Mouse (Mus musculus) lung, postnatal 36 days (tissue): Measurements from ENCODE around the gene Coq8b.

ENCODE experiments used
- DNase-seq: peaks from one replicate; pipeline ENCODE4 v3.0.0; 2022; ENCODE audit warnings: mixed read lengths

The Coq8b gene

DNA sequence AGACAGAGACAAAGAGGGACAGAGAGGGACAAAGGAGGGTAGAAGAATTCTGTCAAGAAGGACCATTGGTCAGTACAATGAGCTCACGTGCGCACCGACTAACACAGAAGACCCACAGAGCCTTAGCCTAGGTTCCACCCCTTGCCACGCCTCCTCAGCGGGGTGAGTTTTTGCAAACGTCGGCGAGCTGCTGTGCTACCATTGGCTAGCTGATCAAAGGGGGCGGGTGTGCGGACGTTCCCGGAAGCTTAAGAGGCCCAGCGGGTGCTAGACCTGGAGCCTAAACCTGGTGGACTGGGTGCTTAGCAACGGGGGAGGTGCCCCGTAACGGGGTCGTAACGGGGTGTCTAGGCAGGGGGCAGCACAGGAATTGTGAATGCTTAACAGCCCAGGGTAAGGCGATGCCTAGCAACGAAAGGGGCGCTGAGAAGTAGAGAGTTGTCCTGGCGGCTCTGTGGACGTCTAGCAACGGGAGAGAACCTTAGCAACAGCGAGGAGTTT lies at the start of gene Coq8b:
Coq8b (plus strand) TSS at position 243 of the 501 bp plus-strand sequence.
- DNase-seq: peak; percentile 98

DNA sequence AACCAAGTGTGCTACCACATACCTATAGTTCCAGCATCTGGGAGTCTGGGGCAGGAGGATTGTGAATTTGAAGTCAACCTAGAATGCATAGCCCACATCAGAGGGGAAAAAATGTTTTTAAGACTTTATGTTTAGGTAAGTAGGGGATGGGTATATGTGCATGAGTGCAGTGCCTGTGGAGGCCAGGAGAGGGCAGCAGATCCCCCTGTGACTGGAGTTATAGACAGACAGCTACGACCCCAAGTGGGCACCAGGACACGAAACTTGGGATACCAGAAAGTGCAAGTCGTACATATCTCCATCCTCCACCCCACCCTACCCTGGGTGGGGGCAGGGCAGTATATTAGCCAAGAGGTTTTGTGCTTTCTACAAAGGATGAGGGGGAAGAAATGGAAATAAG lies 47.9 kb upstream of the Coq8b start:
- DNase-seq: peak; percentile 34

DNA sequence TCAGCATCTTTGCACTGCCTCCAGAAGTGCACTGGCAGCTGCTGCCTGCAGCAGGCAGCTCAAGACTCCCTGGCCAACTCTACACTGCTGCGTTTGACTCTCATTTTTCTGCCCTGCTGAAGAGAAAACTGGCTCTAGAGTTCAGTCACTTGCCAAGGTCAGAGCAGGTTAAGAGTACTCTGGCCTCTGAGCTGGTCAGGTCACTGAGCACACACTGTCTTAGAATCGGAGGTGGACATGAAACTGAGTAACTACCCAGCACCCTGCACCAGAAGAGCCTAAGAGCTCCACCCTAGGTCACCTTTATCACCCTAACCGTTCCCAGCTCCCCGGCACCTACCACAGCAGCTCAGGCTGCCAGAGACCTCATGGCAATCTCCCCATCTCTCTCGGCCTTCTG lies 46.8 kb upstream of the Coq8b start:
- DNase-seq: no peak

DNA sequence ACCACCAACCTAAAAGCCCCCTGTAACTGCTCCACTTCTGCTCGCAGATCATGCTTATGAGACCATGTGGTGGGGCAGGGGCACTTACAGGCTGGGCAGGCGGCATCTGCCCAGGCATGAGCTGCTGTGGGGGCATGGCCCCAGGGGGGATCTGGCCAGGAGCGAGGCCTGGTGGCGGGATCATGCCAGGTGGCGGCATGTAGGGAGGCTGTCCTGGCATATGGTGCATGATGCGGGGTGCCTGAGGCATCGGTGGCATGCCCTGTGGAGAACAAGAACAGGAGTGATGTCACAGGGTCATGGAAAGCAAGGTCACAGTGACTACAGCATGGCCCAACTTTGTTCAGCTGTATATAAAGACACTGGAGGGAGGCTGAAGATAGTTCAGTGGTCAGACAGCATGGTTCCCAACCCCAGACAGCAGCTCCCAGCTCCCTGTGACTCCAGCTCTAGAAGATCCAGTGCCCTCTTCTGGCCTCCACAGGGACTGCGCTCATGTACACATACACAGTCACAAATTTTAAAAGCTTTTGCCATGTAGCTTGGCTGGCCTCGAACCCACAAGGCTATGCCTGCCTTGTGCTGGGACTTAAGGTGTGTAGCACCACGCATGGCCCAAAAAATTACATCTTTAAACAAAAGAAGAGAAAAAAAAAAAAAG lies 43.4 kb upstream of the Coq8b start:
- peak; percentile 28 for DNase-seq

DNA sequence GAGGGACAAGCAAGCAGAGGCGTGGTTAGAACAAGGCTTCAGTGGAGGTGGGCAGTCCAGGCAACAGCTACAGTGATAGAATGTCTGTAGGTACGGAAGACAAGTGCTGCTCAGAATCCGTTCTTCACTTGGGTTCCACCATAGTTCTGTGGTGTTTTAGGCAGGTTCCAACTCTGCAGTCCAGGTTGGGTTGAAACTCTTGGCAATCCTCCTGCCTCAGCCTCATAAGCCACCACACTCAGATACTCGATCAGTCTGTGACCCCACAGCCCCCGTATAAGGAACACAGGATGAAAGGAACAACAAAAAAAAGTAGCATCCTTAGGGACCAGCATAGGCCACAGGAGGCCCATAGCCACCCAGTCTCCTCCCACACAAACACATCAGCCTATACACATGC lies 40.4 kb upstream of the Coq8b start:
- DNase-seq: no peak

DNA sequence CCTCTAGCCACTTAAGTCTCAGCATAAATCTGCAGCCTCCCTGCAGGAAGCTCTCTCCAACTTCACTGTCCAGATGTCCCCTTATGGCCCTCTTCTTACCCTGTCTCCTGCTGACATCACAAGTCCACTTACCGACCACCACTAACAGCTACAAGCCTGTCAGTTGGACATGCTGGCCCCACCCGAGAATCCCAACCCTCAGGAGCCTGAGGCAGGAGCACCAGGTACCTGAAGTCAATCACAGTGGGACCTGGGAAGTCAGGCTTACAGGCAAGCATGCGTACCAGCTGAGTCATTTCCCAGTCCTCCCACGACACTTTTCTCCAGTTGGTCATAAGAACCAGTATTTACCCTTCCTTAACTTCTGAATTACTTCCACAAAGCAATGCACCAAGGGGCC lies 39.1 kb upstream of the Coq8b start:
- DNase-seq: no peak

DNA sequence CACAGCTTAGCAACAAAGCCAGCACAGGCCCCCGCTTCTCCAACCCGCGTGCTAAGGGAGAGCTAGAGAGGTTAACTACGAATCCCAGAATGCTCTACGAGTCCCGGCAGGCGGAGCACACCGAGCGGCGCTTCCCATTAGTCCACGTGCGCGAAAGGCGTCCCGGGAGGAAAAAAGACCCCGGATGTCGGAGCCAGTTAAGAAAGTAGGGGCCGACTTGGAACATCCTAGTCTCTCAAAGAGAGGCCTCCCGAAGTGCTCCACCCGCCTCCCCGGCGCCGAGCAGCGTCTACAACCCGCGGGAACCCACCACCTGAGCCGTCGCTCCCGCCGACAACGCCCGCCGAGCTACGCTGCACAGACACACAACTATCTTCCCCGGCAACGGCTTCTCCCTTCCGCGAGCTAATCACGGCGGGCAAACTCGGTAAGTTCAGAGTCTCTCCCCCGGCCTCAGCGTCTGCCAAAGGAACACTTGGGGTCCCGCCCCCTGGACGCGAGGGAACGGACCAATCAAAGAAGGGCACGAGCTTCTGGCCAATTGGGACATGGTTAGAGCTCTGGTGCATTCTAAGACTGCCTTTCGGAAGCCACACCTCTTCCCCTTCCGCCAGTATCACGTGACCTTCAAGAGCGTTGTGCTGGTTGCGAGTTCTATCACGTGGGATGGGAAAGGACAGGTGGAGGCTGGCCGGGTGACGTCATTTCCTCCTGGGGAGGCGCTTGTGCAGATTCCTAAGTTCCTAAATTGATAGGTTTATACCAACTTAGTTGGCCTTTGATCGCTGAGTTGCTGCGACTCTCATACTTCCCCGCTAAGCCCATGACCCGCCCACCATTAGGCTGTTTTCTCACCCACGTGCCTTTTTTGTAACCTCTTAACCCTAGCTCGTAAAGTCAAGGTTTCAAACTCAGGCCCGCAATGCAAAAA lies 36.9 kb upstream of the Coq8b start, which contains the start of the genes BC024978 and Snrpa:
BC024978 (plus strand) TSS at position 101 of the 931 bp plus-strand sequence.
Snrpa (minus strand) TSS at position 591 of the 931 bp plus-strand sequence.
- peak; percentile 100 for DNase-seq

DNA sequence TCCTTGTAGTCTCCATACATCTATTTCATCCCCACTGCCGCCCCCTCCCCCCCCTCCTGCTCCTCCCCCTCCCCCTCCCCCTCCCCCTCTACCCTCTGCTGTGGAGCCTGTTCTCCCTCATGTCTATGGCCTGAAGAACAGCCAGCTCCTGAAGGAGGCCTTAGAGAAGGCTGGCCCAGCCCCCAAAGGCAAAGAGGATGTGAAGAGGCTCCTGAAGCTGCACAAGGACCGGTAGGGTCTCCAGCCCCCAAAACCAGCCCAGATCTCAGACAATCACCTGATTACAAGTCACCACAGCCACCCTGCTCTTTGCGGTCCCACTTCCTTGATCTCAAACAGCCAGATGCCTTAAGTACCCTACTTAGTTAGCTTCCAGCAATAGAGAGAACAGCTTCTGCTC lies 35.7 kb upstream of the Coq8b start:
- no peak for DNase-seq

DNA sequence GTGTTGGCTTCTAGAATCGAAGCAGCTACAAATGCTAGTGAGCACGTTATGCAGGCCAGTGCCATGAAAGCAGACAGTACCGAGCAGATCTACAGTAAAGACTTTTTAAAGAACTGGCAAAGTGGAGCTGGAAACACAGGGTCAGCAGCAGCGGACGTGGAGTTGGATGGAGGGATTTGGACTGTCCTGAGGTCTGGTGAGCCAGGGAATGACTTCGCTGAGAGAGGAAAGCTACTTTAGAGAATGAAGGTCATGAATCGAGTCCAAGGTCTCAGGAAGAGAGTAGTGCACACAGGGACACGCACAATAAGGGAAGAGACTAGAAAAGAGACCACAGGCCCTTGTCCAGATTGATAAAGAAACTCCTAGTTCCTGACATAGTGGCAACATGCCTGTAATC lies 35.2 kb upstream of the Coq8b start:
- DNase-seq: no peak

DNA sequence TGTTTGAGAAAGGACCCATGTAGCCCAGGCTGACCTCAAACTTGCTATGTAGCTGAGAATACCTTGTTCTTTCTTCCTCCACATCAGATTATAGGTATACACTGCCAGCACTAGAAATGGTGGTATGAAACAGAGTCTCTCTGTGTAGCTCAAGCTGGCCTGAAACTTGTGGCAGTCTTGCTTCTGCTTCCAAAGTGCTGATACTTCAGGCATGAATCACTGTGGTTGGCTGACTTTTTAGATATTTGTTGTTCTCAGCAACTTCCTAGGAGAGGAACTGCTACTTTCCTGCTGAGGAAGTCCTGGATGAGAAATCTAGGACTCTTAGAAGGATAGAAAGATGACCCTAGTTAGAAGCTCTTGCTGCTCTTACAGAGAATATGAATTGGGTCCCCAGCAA lies 34.5 kb upstream of the Coq8b start:
- DNase-seq: no peak

DNA sequence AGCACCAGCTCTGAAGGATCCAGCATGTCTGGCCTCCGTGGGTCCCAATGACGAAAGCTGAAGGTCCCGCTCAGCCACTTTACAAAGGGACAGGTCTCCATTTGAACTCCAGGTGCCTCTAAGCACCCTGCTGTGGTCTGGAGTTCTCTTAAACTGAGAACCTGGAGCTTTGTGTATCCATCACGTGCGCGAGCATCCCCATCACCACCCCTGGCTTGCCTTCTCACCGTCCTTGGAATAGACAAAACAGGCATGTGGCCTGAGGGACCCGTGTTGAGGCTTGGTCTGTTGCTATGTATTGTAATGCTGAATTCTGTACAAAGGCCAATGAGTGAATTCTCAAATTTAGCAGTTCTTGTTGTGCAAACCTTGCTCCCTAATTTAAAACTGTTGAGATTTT lies 34.0 kb upstream of the Coq8b start:
- no peak for DNase-seq

DNA sequence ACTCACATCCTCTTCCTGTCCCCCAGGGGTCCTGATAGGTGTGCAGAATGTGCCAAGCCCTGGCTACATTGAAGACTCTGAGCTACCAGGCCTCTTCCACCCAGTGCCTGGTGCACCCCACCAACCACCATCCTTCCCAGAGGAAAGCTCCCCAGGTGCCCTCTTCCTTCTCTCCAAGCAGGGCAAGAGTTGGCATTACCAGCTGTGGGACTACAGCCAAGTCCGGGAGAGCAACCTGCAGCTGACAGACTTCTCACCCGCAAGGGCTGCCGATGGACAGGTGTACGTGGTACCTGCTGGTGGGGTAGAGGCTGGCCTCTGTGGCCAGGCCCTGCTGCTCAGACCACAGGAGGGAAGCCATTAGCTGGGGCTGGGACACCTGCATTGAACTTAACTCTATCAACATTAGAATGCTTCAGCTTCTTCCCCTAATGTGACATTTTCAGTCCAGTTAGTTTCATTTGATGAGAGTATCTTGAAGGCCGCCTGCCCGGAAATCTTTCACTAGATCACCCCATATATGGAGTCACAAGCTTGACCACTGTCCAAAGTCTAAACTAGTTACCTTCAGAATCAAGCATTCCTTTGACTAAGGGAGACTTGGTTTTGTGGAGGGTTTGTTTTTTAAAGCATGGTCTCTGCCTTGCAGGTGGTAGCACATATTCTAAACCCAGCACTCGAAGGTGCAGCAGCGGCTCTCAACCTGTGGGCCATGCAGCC lies 28.9 kb upstream of the Coq8b start:
- no peak for DNase-seq

DNA sequence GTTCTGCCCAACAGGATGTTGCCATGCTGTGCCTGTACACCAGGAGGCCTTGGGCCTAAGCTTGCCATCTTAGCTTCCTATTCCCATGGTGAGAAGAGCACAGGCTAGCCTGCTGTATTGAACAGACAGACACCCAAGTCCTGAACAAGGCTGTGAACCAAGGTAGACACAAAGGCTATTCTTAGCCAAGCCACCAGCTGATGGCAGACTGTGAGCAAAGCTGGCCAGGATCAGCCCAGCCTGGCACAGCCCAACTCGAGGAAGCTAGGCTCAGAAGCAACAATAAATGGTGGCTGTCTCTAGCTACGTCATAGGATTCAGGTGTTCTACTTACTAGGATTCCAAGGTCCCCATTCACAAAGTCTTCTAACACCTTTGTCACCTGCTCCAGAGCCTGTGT lies 20.2 kb upstream of the Coq8b start:
- no peak for DNase-seq

DNA sequence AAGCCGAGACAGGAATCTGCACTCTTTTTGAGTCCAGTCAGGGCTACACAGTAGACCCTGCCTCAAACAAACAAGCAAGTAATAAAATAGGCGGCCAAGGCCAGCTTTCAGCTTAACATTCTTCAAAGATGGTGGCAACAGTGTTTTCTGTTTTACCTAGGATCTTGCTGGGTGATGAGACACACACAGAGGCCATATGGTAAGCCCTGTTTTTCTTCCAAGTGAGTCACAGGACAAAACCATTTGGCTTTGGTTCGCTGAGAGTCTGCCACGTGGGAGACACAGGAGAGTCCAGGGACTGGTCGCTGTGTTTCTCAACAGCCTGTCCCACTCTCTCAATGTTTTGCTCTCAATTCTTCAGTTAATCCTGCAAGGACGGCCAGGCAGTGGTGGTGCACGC lies 14.2 kb upstream of the Coq8b start:
- DNase-seq: no peak

DNA sequence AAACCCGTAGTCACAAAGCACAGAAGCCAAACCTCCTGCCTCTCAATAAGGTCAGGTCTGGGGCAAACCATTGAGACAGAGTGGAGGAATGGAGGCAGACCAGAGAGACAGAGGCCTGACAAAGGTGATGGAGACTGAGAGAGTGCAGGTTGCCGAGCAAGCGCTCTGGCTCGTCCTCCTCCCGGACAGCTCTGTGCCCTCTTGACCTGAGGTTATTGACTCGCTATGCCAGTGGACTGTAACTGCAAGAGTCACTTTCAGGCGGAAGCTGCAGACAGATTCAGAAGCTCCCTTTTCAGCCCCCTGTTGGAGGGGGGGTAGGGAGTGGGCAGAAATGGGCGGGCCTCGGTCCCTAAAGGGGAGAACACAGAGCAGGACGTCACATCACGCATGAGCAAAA lies 12.9 kb upstream of the Coq8b start:
- no peak for DNase-seq

DNA sequence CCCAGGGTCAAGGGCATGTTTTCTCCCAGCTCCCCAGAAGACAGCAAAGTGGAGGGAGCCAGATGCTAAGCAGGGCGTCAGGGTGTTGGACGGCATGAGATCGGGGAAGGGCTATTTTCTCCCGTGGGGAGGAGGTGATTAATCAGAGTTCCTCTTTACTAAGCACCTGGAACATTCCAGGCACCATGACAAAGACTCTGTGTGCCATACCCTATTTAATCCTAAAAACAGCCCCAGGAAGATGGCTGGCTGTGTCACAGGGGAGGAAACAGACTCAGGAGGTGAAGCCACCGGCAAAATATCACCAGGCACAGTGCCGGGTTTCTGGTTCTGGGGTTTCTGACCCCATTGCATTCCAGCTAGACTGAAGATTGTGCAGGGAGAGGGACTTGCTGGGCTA lies 10.9 kb upstream of the Coq8b start:
- DNase-seq: no peak

DNA sequence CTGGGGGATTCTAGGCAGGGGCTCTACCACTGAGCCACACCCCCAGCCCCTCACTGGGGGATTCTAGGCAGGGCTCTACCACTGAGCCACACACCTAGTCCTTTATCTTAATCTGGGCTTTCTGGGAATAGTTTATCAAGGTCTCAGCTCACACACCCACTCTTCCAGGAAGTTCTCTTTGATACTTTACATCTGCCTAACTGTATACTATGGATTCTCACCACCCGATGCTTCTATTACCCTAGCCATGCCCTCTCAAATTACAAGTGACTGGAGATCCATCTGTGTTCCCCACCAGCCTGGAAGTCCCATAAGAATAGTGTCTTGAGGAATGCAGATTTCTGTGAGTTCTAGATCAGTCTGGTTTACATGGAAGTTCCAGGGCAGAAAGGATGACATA lies 10.3 kb upstream of the Coq8b start:
- no peak for DNase-seq

DNA sequence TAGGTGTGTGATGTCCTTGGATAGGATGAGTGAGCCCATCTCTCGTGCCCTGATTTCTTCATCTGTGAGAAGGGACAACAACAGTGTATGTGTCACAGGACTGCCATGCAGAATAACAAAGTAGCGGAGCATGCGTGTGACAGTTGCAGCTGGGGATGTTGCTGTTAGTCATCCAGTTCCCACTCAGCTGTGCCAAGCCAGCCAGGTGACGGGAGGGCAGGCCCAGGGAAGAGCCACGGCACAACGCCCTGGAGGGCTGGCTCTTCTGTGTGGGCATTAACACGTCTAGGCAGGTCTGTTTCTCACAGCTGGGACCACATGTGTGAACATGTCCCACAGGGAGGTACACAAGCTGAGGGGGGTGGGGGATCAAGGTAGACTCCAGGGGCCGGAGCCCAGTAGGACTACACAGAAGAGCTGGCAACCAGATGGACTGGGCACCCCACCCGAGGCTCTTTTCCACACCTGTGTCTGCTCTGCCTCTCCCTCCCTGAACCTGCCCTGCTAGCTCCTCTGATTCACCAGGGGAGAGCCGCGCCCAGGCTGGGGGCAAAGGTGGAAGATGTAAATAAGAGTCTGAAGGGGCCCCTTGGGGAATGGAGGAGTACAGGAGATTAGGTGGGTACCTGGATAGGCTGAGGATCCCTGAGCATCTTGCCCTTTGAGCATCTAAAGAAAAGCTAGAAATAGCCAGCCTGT lies 7.8 kb upstream of the Coq8b start:
- peak; percentile 14 for DNase-seq

DNA sequence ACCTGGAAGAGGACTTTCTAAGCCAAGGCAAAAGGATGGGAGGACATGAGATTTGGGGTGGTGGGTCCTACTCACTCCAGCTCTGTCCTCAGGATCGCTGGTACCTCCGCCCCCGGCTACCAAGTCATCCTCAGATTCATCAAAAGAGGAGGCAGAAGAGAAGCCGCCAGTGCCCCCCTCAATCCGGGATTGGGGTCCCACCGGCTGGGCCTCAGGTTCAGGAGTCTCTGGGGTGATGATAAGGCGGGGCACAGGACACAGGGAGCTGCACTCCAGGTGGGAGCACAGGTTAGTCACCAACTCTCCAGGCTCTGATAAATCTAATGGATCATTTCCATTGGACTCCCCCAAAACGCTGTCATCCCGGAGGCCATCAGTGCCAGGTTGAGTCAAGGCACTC lies 5.5 kb upstream of the Coq8b start:
- no peak for DNase-seq

DNA sequence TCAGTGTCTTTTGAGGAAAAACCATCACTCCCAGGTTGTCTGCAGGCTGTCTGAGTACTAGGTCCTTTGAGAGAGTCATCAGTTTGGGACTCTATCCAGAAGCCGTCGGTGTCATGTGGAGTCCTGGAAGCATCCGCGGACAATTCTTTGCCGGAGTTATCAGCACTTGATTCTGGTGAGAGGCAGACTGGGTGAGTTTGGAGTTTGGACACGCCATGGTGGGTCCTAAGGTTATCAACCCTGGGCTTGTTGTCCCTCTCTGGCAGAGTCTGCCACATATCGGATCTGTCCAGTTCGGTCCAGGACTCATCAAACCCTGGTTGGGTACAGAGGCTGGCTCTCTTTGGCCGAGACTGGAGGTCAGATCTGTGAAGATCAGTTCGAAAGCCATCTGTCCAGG lies 5.1 kb upstream of the Coq8b start:
- no peak for DNase-seq

DNA sequence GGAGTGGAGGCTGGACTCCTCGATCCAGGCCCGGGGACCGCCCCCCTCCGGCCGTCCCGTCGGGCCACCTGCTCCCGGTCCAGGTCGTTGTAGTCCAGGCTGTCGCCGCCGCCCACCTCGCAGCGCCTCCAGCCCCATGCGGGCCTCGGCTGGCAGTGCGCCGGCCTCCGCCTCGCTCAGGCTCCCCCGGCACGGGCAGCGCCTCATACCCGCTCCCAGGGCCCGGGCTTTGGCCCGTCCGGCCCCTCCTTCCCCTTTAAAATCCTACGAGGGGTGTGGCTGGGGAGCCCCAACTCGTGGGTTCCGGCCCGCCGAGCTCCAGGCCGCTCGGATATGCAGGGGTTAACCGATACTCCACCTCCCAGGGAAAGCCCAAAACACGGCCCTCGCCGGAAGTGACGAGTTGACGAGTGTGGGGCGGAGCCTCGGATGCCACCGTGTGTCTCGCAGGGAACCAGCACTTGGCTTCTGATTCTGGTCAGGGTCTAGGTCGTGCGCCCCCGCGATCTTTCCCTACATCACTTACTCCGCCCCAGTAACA lies 4.5 kb upstream of the Coq8b start, which contains the start of gene Itpkc:
Itpkc (minus strand) TSS at position 381 of the 541 bp plus-strand sequence.
- DNase-seq: peak; percentile 96

DNA sequence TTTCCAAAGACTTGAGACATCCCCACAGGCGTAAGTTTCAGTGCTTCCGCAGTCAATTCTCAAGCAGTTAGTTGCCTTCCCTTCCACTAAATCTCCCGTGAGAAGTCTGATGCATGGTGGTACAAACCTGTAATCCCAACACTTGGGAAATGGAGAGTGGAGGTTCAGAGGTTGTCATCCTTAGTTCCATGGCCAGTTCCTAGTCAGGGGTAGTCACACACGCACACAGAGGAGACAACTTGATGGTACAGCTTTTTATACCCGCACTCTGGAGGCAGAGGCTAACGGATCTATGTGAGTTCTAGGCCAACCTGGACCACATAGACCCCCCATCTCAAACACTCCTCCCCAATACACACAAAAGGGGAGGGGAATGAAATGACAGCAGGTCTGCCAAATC lies 4.0 kb upstream of the Coq8b start:
- DNase-seq: no peak
